26 mouse cellular contexts compared by ENCODE assay signal in genomic region chr9:71032156-71032555, GRCm38 (mm10).
"Had no signal": no experiment of that assay in that cellular context is flagged by ENCODE, and none has a peak within 500 bp of the region (broad histone marks: within the 10 kb centered on the region; RNA-seq: fewer than 3 reads in every experiment).

No protein-coding gene starts in this region.

- H3K4me2 ChIP-seq: heart, embryonic 11.5 days; heart, embryonic 13.5 days; heart, embryonic 15.5 days; hindbrain, embryonic 12.5 days; hindbrain, embryonic 14.5 days; intestine, embryonic 15.5 days; limb, embryonic 13.5 days; limb, embryonic 15.5 days; liver, embryonic 12.5 days had no signal

- H3K4me3 ChIP-seq: heart, adult 2 months; heart, embryonic 13.5 days; heart, embryonic 15.5 days; hindbrain, embryonic 12.5 days; intestine, embryonic 15.5 days; layer of hippocampus, adult 2 months; left cerebral cortex, adult 2 months; limb, embryonic 13.5 days; limb, embryonic 15.5 days; liver, embryonic 12.5 days had no signal

- H3K9ac ChIP-seq: heart, embryonic 13.5 days; heart, embryonic 15.5 days; hindbrain, embryonic 12.5 days; hindbrain, embryonic 14.5 days; intestine, embryonic 15.5 days; limb, embryonic 13.5 days; limb, embryonic 15.5 days; liver, embryonic 12.5 days; liver, embryonic 14.5 days had no signal

- H3K27me3 ChIP-seq: heart, embryonic 13.5 days; heart, embryonic 15.5 days; hindbrain, embryonic 12.5 days; intestine, embryonic 15.5 days; limb, embryonic 13.5 days; limb, embryonic 15.5 days had no signal

- H3K4me1 ChIP-seq: heart, embryonic 15.5 days; hindbrain, embryonic 12.5 days; limb, embryonic 13.5 days; limb, embryonic 15.5 days; liver, embryonic 12.5 days had no signal

- H3K9me3 ChIP-seq: heart, embryonic 13.5 days; heart, embryonic 15.5 days; hindbrain, embryonic 12.5 days; intestine, embryonic 15.5 days; limb, embryonic 13.5 days; limb, embryonic 15.5 days; liver, embryonic 12.5 days had no signal

- H3K36me3 ChIP-seq: heart, embryonic 13.5 days; heart, embryonic 15.5 days; hindbrain, embryonic 12.5 days; intestine, embryonic 15.5 days; limb, embryonic 13.5 days; limb, embryonic 15.5 days; liver, embryonic 12.5 days had no signal

- ATAC-seq: hindbrain, embryonic 16.5 days; inflammation-experienced regulatory T-cells, adult 6 months; intestine, embryonic 15.5 days; intestine, postnatal 0 days; liver, embryonic 12.5 days had no signal

- H3K27ac ChIP-seq: heart, adult 2 months; heart, embryonic 13.5 days; heart, embryonic 15.5 days; hindbrain, embryonic 12.5 days; hindbrain, embryonic 14.5 days; intestine, embryonic 15.5 days; layer of hippocampus, adult 2 months; left cerebral cortex, adult 2 months; limb, embryonic 13.5 days; limb, embryonic 15.5 days; liver, embryonic 12.5 days; liver, embryonic 14.5 days had no signal

- DNase-seq: gastrocnemius, postnatal 14 days; gastrocnemius, postnatal 36 days; heart, adult 11 months; heart, adult 2 months; heart, postnatal 14 days; heart, postnatal 36 days; kidney, adult 18-20 months; kidney, adult 8-10 months; kidney, postnatal 10 days; kidney, postnatal 25 days; kidney, postnatal 4 days had no signal
